Mouse (Mus musculus) adrenal gland, adult 8-10 months (tissue): ENCODE data around the gene Pbx1. TPM values are rescaled to one million over a fixed set of nuclear protein-coding genes. Genes with fewer than 3 reads are reported as not detected.

Source experiments
- DNase-seq: peaks from one replicate; pipeline ENCODE4 v3.0.0; 2022
- total RNA-seq, 4 experiments: library from RNA; stranded (reverse); gene quantifications; 2 replicates each; pipeline ENCODE4 v1.2.4; 2022

The Pbx1 gene
- total RNA-seq, 4 experiments from 2014 or later: 152 to 211 (median 192) TPM

DNA sequence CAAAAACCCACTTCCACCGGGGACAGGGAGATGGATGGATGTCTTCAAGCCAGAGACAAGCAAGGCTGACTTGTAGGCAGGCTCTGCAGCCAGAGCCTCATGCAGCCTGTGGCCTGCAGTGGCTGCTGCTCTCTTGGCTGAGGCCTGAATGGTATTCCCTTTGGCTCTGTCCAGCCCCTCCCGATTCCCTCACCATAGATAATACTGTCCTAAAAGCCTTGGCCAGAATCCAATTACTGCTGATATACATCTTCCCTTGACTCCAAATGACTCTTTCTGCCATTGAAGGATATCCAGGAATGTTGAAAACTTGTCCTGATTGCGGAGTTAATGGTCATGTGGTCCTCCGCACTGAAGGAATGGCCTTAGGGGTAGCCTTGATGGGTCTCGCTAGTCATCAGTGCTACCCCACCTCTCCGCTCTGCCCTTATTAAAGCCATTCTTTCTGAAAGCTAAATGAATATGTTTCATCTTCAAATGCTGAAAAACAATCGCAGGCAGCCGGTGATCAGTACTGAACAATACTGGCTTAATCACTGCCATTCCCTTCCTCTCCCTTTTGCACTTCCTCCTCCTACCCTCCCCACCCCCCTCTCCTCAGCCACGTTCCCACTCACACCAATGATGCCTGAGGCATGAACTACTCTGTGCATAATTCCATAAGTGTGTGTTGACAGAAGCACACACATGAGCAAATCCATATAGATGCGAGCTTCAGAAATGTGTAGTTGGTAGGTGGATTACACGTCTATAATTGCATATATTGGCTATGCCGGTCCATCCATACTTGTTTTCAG, 166.3 kb downstream of the Pbx1 start:
- DNase-seq: peak; percentile 59

DNA sequence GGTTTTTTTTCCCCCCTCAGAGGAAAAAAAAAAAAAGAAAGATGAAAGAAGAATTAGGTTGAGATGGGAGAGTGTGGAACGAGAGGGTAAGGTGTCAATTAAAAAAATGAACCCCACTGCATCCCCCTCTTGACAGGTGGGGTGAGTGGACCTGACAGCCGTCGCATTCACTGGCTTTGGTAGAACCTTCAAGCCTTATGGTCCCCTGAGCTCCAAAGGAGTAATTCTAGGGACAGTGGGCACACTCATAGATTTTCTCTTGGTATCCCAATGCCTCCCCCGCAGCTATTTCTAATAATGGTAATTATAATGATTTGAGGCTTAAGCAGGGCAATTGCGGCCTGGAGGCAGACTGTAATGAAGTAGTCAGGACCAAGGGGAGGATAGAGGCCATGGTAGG, 167.0 kb downstream of the Pbx1 start:
- DNase-seq: no peak

DNA sequence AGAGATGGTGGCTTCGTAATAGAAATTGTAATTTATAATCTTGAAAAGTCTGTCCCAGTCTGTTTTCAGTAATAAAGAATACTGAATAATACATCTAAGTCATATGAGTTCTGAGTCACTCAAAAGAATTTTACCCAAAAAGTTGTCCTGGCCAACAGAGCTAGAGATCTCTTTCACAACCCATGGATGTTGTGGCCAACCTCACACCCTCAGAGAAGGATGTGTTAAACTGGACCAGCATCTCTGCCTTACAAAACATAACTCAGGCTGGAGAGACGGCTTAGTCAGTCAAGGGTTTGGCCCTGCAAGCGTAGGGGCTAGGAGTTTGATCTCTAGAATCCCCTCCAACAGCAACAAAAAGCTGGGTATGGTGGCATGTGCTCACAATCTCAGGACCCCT, 171.7 kb downstream of the Pbx1 start:
- DNase-seq: peak; percentile 53

DNA sequence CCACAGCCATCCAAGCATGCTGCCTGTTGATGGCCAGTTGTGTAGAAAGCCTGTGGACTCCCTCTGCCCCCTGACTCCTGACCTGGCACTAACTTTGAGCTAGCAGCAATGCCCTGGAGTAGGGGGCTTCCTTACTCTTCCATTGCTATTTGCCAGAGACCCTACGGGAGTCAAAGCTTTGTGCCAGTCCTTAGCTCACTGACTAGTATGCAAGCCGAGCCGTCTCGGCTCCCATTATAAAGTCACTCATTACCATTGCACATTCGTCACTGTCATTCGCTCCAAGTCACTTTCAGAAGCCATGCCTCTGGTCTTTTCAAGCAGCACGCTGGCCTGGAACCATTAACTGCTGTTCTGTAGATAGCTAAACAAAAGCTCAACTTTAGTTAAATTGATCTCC, 173.2 kb downstream of the Pbx1 start:
- no peak for DNase-seq

DNA sequence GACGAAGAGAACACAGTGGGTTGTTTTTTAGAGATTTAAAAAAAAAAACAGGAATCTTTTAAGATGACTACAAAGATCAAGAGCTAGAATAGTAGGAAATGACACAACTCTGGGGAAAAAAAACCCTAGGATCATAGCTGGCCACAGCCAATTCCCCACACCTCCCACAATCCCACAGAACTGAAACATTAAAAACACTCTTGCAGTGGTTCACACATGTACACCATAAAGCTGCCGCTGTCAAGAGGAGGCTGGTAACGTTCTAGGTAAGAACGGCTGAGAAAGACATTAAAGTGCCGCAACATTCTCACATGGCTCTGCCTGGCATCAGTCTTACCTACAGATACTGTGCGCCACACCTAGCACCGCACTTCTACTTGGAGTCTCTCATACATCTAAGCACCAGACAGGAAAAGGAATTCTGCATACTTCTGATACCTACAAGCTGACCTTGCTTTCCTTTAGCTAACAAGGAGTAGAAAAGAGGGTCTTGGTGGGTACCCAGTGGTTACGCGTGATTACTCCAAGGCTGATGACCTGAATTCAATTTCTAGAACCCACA, 176.6 kb downstream of the Pbx1 start:
- DNase-seq: no peak

DNA sequence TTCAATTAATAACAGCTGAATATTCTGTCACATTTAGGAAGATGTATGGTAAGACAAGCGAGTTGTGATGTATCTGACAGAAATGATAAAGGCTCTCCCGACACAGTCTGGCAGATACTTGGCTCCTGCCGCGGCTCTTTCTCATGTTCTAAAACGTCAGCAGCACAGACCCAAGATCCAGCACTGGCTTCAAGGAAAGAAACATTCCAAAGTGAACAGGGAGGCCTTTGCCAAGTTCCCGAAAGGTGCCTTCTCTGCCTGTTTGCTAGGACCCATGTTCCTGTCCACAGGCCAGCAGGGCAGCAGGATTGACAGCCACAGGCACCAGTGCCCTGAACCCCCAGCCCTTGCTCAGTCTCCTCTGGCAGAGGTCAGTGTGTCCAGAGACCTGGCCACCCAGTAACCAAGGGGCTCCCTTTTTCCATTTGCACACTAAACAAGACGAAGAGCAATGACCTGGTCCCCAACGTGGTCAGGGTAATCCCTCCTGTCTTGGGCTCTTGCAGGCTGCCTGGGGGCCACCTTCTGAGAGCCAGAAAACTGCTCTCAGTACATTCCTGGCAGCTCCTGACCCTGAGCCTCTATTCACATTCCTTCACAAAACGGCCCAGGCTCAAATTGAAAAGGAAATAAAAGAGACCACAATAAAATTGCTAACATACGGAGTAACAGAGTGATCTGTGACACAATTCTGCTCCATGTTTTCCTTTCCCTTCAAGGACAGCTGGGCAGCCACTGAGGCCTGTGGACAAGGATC, 184.9 kb downstream of the Pbx1 start:
- no peak for DNase-seq

DNA sequence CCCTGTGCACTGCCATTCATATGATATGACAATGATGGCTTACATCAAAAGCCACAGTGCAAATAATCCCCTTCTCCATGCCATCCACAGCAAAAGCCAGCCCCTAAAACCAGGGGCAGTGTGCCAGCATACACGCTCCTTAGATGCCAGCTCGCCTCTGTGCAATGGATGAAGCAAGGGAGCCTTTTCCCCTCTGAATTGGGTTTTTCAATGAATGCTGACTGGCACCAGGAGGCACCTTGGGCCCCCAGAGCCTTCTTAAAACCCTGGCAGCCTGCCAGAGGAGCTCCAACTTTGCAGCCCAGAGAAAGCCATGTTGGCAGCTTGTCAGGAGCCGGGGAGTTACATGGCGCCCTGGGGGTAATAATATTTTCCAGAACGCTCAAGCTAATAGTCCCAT, 186.5 kb downstream of the Pbx1 start:
- DNase-seq: peak; percentile 36

DNA sequence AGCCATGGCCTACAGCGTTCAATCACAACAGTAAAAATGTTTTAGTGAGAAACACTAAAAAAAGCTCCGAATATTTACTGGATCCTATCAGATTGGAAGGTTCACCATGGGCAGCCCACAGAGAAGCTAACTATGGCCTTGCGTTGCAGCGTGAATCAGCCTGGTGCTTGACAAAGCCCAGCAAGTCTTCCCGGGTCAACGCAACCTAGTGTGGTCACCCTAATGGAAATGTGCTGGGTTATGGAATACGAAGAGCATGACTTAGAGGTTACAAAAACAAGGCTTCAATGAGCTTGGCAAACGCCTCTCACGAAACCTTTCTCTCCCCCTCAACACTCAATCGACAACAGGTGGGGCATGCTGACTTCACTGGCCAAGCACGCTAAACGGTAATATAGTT, 188.3 kb downstream of the Pbx1 start:
- DNase-seq: no peak

DNA sequence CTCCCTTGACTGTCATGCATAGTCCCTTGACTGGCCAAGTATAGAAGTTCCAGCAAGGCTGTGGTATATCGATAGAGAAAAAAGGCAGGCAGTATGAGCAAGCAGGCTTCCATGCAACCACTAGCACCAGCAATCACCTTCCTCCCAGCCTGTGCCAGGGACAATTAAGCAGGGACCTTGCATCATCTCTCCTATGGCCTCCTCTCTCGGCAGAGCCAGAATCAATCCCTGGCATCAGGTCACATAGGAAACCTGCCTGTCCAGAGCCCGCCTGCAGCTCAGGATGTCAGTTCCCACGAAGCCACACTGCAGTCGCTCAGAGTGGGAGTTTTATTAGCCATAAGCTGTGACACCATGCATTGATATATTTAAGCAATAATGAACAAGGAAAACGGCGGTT, 189.0 kb downstream of the Pbx1 start:
- no peak for DNase-seq

DNA sequence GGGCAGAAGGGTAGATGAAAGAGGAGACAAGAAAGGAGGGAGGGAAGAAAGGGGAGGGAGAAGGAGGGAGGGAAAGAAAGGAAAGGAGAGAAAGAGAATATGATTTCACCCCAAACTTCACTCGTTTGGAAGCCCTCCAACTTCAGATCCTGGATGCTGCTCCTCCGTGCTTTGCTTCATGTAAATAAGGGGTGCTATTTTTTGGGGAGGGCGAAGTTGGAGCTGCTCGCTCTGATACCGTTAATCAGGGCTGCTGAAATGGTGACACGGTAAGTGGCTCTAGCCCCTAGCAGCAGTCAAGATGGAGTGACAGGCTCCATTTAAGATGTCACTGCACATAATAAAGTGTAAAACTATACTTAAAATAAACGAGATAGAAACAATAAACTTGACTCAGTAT, 190.8 kb downstream of the Pbx1 start:
- DNase-seq: no peak

DNA sequence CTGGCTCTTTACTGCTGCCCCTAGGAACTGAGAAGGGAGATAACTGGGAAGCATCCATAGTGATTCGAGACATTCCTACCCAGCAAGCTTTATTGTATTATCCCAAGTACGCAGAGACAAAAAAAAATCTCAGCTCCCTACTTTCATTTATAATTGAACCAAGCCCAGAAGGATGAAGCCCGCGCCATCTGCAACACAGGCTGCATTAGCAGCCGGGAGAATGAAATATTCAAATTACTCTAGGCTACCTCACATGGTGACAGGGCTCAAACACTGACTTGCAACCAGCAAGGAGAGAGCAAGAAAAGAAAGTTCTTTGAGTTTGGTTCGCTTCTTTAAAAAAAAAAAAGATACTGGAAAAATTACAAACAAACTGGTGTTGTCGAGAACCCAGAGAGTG, 191.2 kb downstream of the Pbx1 start:
- no peak for DNase-seq

DNA sequence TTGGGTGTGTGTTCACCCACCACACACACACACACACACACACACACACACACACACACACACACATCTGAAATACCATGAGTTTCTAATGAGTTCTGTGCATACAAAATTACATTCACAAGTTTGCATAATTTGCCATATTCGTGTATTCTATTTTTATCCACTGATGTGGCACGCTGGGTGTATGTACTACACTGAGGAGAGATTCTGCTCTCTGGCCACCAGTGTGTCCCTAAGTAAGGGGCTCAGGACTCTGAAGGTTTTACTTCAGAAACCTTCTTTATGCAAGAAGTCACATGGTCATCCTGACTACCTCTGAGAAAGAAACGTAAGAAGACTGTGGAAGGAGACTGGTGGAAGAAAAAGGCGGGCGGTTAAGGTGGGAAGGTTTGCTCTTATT, 191.7 kb downstream of the Pbx1 start:
- DNase-seq: no peak

DNA sequence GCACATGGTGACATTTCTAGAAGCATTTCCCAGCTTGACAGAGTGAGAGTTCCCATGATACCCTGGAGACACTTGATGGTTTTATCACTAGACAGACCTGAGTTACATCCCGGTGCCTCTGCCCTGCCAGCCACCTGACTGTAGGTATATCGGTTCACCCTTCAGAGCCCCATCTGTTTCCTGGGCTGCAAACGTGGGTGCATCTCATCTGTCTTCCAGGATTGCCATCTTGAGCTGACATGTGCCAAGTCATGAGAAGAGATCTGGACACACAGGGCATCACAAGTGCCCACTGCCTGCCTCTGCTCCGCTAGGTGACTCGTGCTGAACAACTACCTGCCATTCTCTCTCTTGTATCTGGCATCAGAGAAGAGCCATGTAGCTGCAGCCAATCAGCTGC, 196.0 kb downstream of the Pbx1 start:
- DNase-seq: no peak

DNA sequence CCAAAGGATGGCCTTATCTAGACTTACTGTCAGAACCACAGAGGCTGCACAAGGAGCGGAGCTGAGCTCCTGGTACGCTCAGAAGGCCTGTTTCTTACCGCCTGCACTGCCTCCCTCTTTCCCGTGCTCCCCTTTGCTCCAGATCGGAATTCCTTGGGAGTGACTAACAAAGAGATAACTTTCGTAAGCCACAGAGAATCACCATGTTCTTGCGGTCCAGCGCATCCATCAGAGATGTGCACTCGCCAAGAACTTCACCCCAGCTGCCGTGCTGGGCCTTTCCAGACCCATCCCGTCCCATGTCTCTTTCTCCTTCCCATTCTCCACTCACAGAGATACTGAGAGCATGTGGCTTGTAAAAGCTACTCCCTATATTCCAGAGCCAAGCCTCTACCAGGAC, 197.7 kb downstream of the Pbx1 start:
- DNase-seq: no peak

DNA sequence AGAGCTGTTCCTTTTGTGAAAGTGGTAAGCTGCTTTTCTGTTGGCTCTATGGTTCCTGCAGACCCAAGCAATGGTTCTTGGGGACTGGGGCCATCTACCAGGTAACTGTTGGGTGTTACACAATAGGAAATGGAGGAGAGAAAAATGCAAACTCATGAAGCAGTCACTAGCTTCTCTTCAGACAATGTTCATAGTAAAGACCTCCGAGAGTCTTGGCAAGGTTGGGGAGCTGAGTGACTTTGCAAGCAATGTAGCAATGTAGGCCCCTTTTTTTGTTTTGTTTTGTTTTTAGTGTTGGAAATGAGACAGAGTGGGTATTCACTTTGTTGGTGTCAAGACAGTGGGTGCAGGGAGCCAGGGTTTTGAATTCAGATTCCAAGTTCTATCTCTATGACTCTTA, 198.9 kb downstream of the Pbx1 start:
- DNase-seq: no peak

DNA sequence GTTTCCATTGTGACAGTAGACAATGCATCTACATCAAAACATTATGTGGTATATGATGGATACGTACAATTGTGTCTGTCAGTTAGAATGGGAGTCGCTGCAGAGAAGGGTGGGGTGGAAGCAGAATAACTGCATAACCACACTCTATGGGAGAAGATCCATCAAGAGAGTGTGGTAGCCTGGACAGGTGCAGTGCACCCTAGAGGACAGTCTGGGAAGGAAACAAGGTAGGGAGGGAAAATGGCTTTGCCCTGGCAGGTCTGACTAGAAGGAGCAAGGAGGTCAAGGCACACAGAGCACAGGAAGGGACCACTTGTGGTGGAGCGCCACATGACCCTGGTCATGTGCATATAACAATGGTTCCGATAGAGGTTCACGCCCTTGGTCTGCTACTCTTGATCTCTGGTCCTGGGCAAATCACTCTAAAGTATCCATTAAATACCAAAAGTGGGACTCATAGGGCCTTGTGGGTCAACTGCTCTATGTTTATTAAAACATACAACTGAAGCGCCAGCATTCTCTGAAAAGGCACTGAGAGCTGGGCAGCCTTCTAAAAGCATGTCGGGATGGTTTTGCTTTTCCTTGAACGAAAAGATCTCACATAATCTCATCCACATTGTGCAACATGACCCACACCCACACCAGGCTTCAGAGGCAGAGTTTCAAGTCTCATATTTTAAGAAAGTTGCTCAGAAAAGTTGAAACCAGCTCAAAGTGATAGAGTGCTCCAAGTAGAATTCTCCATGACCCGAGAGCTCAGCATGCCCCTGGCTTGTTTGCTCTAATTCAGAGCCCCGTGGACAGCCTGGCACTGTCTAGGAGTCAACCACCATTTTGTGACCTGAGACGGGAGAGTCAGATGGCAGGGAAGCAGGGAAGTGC, 200.3 kb downstream of the Pbx1 start:
- no peak for DNase-seq

DNA sequence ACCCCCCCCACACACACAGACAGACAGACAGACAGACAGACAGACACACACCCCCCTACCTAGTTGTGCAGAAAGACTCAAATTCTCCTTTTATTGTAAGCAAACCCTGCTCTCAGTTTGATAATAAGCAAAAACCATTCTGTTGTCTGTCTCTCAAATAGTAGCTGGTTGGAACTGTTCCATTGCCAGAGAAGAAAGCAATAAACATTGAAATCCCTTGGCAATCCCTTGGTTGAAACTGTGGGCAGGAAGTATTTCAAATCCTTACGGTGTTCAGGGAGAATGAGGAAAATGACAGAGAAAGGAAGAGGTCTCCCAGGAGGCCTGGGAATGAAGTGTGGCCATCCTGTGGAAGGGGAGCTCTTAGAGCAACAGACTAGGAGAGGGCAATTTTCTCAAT, 201.2 kb downstream of the Pbx1 start:
- no peak for DNase-seq

DNA sequence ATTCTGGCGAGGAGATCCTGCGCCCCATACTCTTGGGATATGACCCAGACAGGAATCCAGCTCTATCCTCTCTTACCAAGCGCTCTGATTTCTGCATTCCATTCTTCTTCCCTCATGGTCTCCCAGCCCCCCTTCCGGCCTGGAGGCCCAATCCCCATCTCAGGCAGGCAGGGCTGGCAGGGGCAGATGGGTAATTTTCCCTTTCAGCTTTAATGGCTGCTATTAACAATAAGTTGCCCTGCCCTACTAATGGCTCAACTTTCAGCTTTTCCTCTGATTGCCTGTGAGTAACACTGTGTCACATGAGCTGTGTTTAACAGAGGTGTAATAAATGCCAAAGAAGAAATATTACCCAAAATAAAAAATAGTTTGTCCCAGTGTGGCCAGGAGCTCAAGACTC, 201.9 kb downstream of the Pbx1 start:
- no peak for DNase-seq

DNA sequence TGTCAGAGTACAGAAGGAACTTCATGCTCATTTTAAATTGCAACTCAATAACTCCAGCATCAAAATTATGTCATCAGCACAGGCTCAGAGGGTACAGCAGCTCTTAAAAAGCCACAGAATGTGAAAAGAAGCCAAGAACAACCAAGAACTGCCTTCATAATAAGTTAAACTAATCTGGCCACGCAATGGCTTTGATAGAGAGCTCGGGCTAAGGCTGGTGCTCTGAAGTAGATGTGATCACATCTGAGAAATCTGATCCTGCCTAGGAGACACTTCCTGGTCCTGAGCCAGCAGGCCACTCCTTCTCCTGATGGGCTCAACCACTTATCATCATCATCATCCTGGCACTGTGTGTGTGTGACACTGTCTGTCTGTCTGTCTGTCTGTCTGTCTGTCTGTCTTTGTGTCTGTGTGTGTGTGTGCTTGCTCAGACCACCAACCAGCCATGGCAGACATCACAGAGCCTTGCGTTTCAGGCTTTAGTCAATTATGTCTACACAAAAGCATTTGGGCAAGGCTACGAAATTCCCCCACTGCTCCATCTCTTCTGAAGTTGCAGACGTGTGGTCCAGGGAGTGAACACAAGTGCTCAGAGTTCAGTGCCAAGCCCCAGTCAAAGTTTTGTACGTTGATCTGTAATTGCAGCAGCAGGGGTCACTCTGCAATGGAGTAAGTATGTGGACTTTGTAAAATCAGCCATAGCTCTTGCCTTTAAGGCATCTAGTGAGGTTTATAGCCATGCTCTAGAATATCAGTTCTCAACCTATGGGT, 203.1 kb downstream of the Pbx1 start:
- DNase-seq: no peak

DNA sequence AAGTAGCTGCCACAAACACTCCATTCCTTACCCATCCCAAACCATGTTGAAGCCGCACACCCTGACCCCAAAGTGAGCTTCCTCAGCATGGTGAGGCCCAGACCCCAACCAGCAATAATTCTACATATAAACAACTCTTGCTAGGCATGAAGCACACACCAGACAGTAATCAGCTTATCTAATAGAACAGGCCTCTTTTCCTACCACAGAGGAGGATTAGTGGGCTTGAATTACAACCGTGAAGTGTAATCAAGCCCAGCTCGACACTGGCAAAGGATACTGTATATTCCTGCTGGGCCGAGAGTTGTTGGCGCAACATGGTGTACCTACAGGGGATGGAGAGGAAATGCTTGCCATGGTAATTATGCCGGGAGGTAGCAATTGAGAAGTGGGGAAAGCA, 205.9 kb downstream of the Pbx1 start:
- DNase-seq: no peak

DNA sequence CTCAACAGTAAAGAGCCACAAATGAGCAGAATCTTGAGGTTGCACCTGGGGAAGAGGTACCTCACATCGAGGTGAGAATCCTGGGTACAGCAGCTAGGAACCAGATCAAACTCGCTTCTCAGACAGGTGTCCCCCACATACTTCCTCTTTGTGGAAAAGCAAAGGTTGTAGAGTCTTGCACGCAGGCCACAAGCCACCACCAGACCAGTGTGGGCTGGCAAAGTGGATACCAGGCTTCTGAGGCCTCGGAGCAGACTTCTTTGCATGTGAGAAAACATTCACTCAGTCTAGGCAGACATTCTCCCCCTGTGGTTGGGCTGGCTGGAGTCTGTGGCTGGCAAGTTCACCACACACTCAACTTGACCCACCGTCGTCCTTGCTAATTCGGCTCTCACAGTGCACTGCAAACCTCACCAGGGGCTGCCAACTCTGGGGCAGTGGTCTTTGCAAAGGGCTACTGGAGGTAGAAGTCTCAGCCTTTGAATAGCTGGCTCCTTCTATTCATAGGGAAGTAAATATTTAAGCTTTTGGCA, 206.4 kb downstream of the Pbx1 start:
- DNase-seq: no peak

DNA sequence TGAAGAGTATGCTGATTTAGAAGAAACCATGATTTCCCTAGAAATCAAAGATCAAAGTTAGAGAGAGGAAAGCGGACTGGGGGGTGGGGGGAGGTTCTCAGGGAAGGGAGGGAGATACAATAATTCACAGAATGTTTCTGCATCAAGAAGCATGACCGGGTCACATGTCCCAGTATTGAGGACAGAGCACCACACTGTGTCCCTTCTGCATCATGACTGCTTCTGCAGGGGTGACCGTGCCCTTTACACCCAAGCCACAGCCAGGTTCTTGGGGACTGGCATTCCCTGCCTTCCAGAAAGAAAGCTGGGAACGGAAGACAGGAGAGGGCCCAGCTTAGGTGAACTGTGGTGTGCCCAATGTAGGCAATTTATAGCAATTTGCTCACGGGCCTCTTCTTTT, 207.9 kb downstream of the Pbx1 start:
- no peak for DNase-seq
